Mouse (Mus musculus) heart, postnatal 36 days (tissue): ENCODE measurements around the gene Orai3. TPM values are rescaled to one million over a fixed set of nuclear protein-coding genes. Genes with fewer than 3 reads are reported as not detected.

Source experiments
- DNase-seq, 2 experiments: peaks; one replicate each; pipeline ENCODE4 v3.0.0; 2021 to 2022
- intact Hi-C: fragments of 180-260 bp; cut with DNase I; formaldehyde crosslinking; loops from one replicate; pipeline ENCODE4 v1.15.1; 2025
- total RNA-seq, 2 experiments: library from RNA; stranded (reverse); gene quantifications; 2 replicates each; pipeline ENCODE4 v1.2.3; 2021

The Orai3 gene
- total RNA-seq, 2 experiments from 2014 or later: 22.1 to 22.6 TPM

DNA sequence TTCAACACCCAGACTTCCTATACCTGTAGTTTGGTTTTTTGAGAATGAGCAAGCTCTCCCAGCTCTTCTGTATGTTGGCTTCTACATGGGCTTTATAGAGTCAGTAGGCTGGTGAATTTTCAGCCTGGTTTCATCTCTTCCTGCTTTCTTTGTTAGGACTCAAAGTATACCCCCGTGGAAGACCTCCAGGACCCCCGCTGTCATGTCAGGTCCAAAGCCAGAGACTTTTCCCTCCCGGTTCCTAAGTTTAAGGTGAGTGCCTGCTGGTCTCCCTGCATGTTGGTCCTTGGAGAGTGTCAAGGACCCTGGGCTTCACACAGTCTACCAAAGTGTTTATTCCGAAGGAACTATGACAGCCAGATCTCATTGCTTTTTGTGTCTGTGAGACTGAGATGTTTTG lies 8.7 kb downstream of the Orai3 start:
- DNase-seq: no peak
- intact Hi-C loops: loop anchor here (2.0 to 5.0 kb wide), 2 partner anchors 16 to 99 kb away; partner anchors contain the start of genes Zfp646 and Zfp668

DNA sequence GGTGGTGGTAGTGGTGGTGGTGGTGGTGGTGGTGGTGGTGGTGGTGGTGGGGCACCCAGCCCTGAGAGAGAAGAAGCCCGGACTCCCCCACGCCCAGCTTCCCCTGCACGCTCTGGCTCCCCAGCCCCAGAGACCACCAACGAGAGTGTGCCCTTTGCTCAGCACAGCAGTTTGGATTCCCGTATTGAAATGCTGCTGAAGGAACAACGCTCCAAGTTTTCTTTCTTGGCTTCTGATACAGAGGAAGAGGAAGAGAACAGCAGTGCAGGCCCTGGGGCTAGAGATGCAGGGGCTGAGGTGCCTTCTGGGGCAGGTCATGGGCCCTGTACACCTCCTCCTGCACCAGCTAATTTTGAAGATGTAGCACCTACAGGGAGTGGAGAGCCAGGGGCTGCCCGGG lies 15.7 kb downstream of the Orai3 start, which contains the start of gene Gm49388:
Gm49388 (plus strand) TSS at position 301 of the 400 bp plus-strand sequence.
- no peak for DNase-seq
- intact Hi-C loops: no loop called here

DNA sequence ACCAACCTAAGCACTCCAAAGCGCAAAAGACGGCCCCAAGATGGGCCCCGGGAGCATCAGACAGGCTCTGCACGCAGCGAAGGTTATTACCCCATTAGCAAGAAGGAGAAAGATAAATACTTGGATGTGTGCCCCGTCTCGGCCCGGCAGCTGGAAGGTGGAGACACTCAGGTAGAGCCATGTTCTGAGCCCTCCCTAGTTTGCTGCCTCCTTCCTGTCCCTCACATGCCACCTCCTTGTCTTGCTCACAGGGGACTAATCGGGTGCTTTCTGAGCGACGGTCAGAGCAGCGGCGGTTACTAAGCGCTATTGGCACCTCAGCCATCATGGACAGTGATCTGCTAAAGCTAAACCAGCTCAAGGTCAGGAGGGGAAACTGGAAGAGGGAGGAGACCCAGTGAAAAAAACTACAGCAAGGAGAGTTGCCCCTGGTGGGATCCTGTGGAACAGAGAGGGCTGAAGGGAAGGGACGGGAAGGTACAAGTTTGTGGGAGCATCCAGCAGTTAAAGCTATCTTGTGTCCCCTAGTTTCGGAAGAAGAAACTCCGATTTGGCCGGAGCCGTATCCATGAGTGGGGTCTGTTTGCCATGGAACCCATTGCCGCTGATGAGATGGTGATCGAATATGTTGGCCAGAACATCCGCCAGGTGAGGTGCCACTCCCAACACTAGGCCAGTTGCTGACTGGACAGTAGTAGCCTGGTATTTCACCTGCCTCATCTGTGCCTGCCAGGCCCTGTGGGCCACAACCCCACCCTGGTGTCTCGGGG lies 27.6 kb downstream of the Orai3 start:
- intact Hi-C loops: loop anchor here (10.0 kb wide), 1 partner anchor 408 kb away; the partner anchor contains the start of gene Cox6a2
- DNase-seq: no peak

DNA sequence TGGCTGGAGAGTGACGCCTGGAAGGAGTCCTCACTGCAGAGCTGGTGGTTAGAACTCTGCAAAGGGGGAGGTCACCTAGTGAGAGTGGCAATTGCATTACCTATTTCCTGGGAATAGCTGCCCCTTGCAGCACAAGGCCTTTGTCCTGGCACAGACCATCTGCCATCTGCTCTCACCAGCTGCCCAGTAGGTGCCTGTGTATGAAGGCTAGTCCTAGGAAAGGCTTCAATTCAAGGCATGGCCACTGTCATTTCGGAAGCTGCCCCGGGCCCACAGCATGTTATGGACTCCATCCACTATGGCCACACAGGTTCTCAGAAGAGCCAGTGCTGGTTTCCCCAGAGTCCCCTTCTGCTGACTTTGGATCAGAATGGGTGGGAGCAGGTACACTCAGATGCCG lies 29.0 kb downstream of the Orai3 start:
- DNase-seq: no peak
- intact Hi-C loops: loop anchor here (10.0 kb wide), 1 partner anchor 406 kb away; the partner anchor contains the start of gene Cox6a2

DNA sequence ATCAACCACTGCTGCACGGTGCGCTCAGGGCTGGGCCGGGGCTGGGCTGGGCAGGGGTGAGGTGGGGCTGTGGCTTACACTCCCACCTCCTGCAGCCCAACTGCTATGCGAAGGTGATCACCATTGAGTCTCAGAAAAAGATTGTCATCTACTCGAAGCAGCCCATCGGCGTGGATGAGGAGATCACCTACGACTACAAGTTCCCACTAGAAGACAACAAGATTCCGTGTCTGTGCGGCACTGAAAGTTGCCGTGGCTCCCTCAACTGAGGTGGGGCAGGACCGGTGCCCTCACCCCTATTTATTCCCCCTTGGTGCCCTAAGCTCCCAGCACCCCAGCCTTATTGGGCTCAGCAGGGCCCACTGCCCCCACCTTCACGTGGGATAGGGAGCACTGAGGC lies 29.6 kb downstream of the Orai3 start:
- DNase-seq: no peak
- intact Hi-C loops: loop anchor here (10.0 kb wide), 1 partner anchor 406 kb away; the partner anchor contains the start of gene Cox6a2

DNA sequence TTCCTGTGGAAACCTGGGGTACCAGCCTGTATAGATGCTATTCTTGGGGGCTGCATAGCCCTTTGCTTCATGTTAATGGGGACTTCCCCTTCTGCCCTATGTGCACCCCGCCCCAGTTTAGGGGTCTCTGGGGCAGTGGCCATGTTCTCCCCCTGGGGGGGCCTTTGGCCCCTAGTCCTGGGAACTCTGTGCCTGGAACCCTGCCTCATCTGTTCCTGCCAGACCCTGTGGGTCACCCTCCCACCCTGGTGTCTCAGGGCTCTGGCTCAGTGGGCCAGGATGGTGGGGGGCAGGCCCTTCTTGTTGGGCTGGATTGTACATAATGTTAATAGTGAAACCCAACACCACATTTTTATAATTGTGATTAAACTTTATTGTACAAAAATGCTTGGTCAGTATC lies 30.1 kb downstream of the Orai3 start:
- intact Hi-C loops: loop anchor here (1.0 to 10.0 kb wide), 6 partner anchors 17 to 405 kb away; partner anchors contain the start of genes Cox6a2, Gm21974 and Vkorc1
- no peak for DNase-seq

DNA sequence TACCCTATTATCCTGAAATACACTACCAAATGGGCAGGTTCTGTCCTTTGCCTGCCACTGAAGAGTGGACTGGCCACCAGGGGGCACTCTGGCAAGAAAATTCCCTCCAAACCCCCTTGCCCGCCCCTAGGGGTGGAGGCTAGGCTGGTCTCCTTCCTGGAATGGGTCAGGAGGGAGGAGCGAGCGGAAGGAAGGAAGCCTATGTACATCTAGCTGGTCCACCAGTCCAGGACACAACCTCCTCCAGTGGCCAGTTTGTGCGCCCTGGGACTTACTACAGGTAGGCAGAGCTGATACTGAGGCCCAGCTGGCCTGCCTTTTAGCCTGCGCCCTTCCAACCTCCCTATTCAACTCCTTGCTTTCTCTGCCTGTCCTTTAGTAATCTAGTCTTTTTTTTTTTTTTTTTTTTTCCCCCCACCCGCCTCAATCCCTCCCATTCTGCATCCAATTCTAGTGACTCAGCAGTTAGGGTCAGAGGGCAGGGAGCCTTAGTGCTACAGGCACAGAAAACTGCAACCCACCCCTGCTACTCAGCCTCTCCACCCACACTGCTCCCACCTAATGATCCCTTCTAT lies 30.9 kb downstream of the Orai3 start, which contains the start of gene Hsd3b7:
Hsd3b7 (plus strand) TSS at position 170 of the 575 bp plus-strand sequence.
- intact Hi-C loops: loop anchor here (1.0 to 5.0 kb wide), 5 partner anchors 16 to 135 kb away; partner anchors contain the start of genes Gm21974 and Vkorc1
- peak; percentile 94 to 97 for DNase-seq

DNA sequence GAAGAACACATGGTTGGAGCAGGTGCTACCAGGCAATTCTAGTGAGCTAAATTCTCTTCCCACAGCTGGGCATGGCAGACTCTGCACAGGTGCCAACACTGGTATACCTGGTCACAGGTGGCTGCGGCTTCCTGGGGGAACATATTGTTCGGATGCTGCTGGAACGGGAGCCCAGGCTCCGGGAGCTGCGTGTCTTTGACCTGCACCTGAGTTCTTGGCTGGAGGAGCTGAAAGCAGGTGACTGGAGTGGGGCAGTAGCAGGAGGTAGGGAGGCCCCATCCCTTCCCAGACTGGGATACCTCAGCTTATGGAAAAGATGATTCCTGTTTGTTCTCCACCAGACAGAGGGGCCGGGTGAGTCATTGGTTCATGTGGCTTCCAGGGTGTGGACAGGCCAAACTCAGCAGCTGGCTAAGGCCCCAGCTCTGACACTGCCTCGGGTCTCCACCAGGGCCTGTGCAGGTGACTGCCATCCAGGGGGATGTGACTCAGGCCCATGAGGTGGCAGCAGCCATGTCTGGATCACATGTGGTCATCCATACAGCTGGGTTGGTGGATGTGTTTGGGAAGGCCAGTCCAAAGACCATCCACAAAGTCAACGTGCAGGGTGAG lies 31.5 kb downstream of the Orai3 start:
- no peak for DNase-seq
- intact Hi-C loops: loop anchor here (2.0 to 5.0 kb wide), 2 partner anchors 74 to 96 kb away; partner anchors contain the start of genes Gm21974 and Vkorc1

DNA sequence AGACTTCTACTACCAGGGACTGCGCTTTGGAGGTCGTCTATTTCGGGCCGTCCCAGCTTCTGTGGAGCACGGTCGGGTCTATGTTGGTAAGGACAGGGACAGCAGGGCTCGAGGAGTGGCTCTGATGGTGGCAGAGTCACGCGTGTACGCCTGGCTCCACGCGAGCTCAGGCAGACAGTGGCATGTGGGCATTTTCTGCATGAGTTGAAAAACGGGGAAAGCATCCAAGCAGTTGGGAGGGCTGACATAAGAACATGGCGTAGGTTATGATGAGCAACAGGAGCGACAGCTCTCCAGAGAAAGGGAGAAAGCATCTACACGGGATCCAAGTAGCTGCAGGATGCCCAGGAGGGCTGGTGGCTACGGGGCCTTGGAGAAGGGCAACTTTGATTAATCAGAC lies 32.7 kb downstream of the Orai3 start:
- intact Hi-C loops: loop anchor here (5.0 kb wide), 1 partner anchor 95 kb away; the partner anchor contains the start of genes Gm21974 and Vkorc1
- DNase-seq: no peak

DNA sequence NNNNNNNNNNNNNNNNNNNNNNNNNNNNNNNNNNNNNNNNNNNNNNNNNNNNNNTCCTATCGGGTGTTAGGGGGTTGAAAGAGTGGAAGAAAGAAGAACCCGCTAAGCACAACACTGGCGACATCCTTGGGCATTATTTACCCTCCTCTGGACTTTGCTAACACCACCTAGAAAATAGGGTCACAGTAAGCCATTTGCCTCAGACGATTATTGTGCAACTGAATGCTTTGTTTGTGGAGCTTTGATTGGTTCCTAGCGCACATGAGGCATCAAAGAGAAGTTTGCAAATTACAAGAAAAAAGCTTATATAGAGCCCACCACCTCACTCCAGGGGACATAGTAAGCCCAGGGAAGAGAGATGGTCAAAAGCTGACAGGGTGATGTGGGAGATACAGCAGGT lies 39.2 kb downstream of the Orai3 start:
- intact Hi-C loops: no loop called here
- DNase-seq: no peak

DNA sequence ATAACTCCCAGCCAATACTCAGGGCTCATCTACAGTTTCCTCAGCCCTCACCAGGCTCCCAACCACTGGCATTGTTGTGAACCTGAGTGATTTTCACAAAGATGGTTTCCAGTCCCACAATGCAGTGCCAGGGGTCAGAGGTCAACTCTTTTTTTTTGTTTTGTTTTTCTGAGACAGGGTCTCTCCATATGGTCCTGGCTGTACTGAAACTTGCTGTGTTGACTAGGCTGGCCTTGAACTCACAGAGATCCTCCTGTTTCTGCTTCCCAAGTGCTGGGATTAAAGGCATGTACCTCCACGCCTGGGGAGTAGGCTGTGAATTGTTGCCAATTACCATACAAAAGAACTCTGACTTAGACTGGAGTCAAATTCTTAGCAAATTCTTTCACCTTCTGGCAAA lies 40.2 kb downstream of the Orai3 start:
- intact Hi-C loops: no loop called here

DNA sequence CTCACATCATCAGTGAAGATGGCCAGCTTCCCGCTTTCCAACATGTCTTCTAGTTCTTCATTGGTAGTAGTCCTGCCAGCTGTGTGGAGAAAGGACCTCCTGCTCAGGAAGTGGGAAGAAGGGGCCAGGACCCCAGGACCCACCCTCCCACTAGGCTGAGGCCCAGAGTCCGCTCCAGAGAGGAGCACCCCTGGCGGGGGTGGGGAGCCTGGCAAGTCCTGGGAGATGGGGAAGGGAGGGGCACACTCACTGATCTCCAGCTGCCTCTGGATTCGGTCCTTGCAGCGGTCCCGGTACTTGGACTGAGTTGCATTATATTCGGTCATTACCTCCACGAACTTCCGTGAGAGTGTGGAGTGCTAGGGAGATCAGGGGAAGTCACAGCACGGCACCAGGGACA lies 41.0 kb downstream of the Orai3 start:
- no peak for DNase-seq
- intact Hi-C loops: no loop called here

More for the DNA sequence above, 40.2 kb downstream of the Orai3 start:
- DNase-seq: no peak

DNA sequence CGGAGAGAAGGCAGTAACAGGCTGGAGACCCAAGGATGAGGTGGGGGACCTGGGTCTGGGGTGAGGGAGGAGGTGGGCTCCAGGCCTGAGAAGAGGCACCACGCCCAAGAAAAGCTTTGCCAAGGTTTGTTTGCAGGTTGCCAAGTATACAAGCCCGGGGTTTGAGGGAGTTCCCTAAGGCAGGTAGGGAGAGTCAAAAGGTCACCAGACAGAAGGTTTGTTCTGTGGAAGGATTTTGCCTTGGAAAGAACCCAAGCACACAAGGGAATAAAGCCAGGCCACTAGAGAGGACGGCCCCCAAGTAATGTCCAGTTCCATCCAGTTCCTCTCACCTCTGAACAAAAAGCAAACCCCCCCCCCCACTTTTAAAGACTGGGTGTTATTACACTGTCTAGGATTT lies 41.6 kb downstream of the Orai3 start:
- intact Hi-C loops: no loop called here
- no peak for DNase-seq

DNA sequence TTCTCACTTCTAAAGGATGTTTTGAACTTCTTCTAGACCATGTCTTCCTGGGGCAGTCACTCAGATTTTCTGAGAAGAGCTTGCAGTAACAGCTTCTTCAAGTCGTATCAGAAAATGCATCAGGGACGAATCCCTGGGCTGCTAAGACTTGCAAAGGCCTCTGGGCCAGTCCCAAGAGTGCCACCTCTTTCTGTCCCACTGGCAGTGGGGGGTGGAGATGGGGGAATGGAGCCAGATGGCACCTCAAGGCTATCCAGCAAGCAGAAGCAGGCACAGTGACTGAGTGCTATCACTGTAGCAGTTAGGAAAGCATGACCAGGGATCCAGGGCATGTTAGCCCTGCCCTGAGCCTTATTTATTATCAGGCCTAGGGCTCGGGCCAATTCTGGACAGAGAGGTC lies 42.7 kb downstream of the Orai3 start:
- intact Hi-C loops: no loop called here
- no peak for DNase-seq

DNA sequence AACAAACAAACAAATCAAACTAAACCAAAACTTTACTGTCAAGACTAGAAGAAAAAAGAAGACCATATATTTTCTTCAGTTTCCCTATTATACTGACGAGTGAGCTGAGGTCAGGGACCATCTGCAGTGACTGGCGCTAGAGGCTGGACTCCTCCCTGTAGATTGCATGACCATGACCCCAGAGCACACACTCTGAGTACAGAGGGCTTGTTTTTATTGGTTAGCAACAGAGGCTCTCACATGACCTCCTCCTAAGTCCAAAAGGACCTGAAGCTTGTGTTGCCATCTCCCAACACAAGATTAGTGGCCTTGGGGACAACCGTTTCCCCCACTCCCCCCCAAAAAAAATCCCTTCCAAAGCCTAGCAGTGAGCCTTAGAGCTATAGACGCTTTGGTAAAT lies 44.2 kb downstream of the Orai3 start:
- DNase-seq: no peak
- intact Hi-C loops: loop anchor here (2.0 kb wide), 1 partner anchor 27 kb away; no protein-coding TSS in a partner anchor

DNA sequence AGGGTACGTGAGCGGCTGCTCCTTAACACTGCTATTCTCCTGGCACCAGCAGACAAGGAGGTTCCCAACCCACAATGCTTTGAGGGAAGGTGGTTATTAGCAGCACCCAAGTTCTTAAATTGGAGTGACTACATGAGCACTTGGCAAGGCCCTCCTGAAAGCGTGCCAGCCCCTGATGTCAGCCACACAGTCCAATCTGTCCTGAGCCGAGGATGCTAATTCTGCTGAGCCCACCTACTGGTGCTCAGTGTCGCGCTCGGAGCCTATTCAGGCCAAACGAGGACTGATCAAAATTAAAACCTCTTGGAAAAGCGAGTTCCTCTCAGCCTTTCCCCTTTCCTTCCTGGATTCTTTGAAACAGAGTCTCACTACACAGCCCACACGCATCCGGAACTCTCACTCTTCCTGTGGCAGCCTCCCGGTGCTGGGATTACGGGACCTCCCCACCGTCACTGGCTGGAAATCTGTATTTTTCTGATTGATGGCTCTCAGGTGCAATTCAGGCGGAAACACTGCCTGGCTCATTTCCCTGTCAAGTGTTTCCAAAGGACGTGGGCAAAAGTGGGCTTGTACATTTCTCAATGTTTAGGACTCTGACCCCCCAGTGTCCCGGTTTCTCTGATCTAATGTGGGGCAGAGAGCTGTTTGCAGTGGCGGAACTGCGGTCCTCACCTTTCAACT lies 44.8 kb downstream of the Orai3 start:
- intact Hi-C loops: loop anchor here (2.0 kb wide), 1 partner anchor 26 kb away; no protein-coding TSS in a partner anchor
- DNase-seq: peak; percentile 80 to 81

DNA sequence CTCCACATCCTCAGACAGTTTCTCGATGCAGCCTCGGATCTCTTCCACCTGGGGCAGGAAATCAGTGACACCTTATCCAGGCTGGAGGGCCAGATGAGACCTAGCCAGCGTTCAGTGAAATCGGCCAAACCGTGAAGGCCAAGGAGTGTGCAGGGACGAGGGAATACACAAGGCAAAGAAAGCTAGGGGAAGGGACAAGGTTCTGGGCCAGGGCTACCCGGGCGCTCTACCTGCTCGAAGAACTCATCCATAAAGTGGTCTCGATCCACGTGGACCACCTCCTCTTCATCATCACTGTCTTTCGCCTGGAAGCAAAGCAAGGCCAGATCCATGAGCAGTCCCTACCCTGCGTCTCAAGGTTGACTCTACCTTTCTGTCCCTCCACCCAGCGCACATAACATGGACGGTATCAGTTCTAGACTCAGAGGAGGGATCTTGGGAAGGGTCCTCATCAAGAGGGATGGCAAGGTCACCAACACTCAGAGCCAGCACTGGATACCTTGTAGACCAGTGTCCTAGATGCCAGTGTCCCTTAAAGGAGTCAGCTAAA lies 45.6 kb downstream of the Orai3 start:
- no peak for DNase-seq
- intact Hi-C loops: loop anchor here (2.0 kb wide), 1 partner anchor 26 kb away; no protein-coding TSS in a partner anchor

DNA sequence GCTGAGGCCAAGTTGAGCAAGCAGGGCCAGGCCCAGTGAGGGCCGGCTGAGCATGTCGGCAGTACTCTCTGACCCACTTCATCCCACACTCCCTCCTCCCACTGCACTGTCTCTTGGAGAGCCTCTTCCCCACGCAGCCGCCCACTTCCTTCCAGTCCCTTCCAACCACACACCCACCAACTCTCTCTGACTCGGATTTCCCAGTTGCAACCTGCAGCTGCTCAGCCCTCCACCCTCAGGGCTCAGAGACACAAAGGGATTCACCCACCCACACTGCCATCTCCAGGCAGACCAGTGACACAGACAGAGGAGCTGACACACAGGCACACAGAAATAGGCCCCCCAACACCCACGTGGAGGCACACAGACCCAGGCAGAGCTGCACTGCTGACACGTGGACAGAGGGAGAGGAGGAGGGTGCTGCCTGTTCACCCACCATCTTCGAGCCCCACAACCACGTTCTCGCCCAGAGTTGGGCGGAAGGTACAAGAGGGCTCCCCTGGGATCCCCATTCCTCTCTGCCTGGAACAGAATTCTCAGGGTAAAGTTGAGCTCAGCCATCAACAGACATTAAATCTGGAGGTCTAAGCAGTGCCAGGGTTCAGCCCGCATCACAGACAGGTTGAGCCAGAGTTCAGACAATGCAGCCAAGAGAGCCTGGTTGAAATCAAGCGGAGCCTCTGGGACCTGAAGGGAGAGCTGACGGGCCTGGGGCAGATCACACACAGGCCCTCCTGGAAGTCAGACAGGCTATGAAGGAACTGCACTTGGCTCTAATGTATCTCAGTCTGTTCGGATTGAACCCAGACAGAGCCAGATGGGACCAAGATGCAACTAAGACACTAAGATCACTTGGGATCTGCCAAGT lies 46.6 kb downstream of the Orai3 start:
- DNase-seq: peak; percentile 44 to 59
- intact Hi-C loops: loop anchor here (1.0 to 2.0 kb wide), 2 partner anchors 16 to 25 kb away; partner anchors contain the start of gene Hsd3b7

DNA sequence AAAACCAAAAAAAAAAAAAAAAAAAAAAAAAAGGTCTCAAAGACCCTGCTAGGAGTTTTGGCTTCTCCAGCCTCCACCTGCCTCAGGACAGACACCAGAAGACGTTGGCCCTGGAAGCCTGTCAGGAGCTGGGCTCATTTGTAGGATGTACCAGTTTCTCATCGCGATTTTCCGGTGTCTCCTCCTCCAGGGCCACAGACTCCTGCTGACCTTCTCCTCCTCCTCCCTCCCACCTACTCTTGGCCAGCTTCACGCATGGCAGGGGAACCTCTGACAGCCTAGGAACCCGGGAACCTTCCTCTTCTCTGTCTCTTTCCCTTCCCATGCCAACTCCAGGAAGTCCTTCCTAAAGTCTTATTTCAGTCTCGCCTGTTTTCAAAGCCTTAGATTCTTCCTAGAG lies 47.4 kb downstream of the Orai3 start:
- no peak for DNase-seq
- intact Hi-C loops: no loop called here
